Mouse (Mus musculus) MEL (cell line): ENCODE results near the gene Actl11. TPM values are rescaled to one million over a fixed set of nuclear protein-coding genes. Genes with fewer than 3 reads are reported as not detected.

Experiments
- DNase-seq: peaks from one replicate; pipeline ENCODE4 v3.0.0; 2011; ENCODE audit warnings: low read depth, low spot score
- H3K27ac ChIP-seq: 2 replicates; pipeline ENCODE4 v1.5.1; 2012; ENCODE audit warnings: low read depth, mild to moderate bottlenecking, control low read depth, low read length, moderate library complexity; ENCODE audit not compliant: control insufficient read depth
- H3K27me3 ChIP-seq, 2 experiments: fragments of 150-350 bp in 1 of 2; sonication (generic) in 1 of 2; 2 replicates each; pipeline ENCODE4 v1.6.1; 2012; ENCODE audit warnings: low read length in 2 of 2, mild to moderate bottlenecking in 2 of 2, improper control_type of control experiment in 1 of 2, moderate library complexity in 1 of 2; ENCODE audit not compliant: insufficient read depth in 2 of 2, control insufficient read depth in 1 of 2
- H3K36me3 ChIP-seq, 2 experiments: 2 replicates each; pipeline ENCODE4 v1.6.1; 2012 to 2014; ENCODE audit warnings: low read length in 2 of 2, improper control_type of control experiment in 1 of 2, inconsistent platforms in 1 of 2, mild to moderate bottlenecking in 1 of 2; ENCODE audit not compliant: insufficient read depth in 2 of 2, control insufficient read depth in 1 of 2
- H3K4me1 ChIP-seq, 2 experiments: fragments of 150-350 bp in 1 of 2; sonication (generic) in 1 of 2; 2 replicates each; pipeline ENCODE4 v1.6.1; 2012; ENCODE audit warnings: low read length in 2 of 2, improper control_type of control experiment in 1 of 2, mild to moderate bottlenecking in 1 of 2; ENCODE audit not compliant: insufficient read depth in 2 of 2, control insufficient read depth in 1 of 2
- H3K4me3 ChIP-seq, 2 experiments: fragments of 150-350 bp in 1 of 2; sonication (generic) in 1 of 2; 2 replicates each; pipeline ENCODE4 v1.5.1; 2012; ENCODE audit warnings: low read depth in 2 of 2, low read length in 2 of 2, mild to moderate bottlenecking in 2 of 2, moderate library complexity in 2 of 2, control low read depth in 1 of 2, improper control_type of control experiment in 1 of 2; ENCODE audit not compliant: control insufficient read depth in 1 of 2, insufficient read depth in 1 of 2
- H3K79me2 ChIP-seq: 2 replicates; pipeline ENCODE4 v1.6.1; 2012; ENCODE audit warnings: mild to moderate bottlenecking, low read length, moderate library complexity; ENCODE audit not compliant: control insufficient read depth, poor library complexity, insufficient read depth
- H3K9ac ChIP-seq: 2 replicates; pipeline ENCODE4 v1.6.1; 2012; ENCODE audit warnings: low read depth, mild to moderate bottlenecking, control low read depth, low read length, moderate library complexity; ENCODE audit not compliant: control insufficient read depth, poor library complexity, severe bottlenecking
- H3K9me3 ChIP-seq: fragments of 150-350 bp; sonication (generic); replicated peaks from 2 replicates; pipeline ENCODE4 v1.6.1; 2012; ENCODE audit warnings: mild to moderate bottlenecking, low read length, improper control_type of control experiment, moderate library complexity; ENCODE audit not compliant: insufficient read depth
- BHLHE40 ChIP-seq: IDR thresholded peaks from 2 replicates; pipeline ENCODE4 v1.6.1; 2012; ENCODE audit warnings: low read depth, mild to moderate bottlenecking, inconsistent platforms, low read length, improper control_type of control experiment, borderline replicate concordance
- CHD1 ChIP-seq: IDR thresholded peaks from 2 replicates; pipeline ENCODE4 v1.6.1; 2012; ENCODE audit warnings: low read depth, mild to moderate bottlenecking, inconsistent platforms, low read length, improper control_type of control experiment
- CHD2 ChIP-seq: IDR thresholded peaks from 2 replicates; pipeline ENCODE4 v1.6.1; 2011; ENCODE audit warnings: low read length, improper control_type of control experiment
- CTCF ChIP-seq, 3 experiments: IDR thresholded peaks in 2 of 3; conservative IDR thresholded peaks in 1 of 3; 2 replicates each; pipeline ENCODE4 v1.5.1; 2011 to 2012; ENCODE audit warnings: low read length in 3 of 3, low read depth in 2 of 3, mild to moderate bottlenecking in 2 of 3, improper control_type of control experiment in 1 of 3, inconsistent platforms in 1 of 3, mixed read lengths in 1 of 3, moderate library complexity in 1 of 3; ENCODE audit not compliant: control insufficient read depth in 1 of 3, insufficient read depth in 1 of 3, poor library complexity in 1 of 3, severe bottlenecking in 1 of 3
- ELF1 ChIP-seq: IDR thresholded peaks from 2 replicates; pipeline ENCODE4 v1.6.1; 2014; ENCODE audit warnings: low read depth, mild to moderate bottlenecking, inconsistent platforms, low read length, improper control_type of control experiment, moderate library complexity
- ETS1 ChIP-seq: IDR thresholded peaks from 2 replicates; pipeline ENCODE4 v1.6.1; 2012; ENCODE audit warnings: low read depth, mild to moderate bottlenecking, inconsistent platforms, low read length, improper control_type of control experiment, moderate library complexity
- GABPA ChIP-seq: IDR thresholded peaks from 2 replicates; pipeline ENCODE4 v1.6.1; 2012; ENCODE audit warnings: low read depth, mild to moderate bottlenecking, inconsistent platforms, low read length, improper control_type of control experiment, moderate library complexity
- GATA1 ChIP-seq: IDR thresholded peaks from 2 replicates; pipeline ENCODE4 v1.6.1; 2011; ENCODE audit warnings: low read depth, low read length, improper control_type of control experiment
- HCFC1 ChIP-seq: IDR thresholded peaks from 2 replicates; pipeline ENCODE4 v1.6.1; 2012; ENCODE audit warnings: low read depth, mild to moderate bottlenecking, inconsistent platforms, low read length, improper control_type of control experiment, moderate library complexity
- JUND ChIP-seq: IDR thresholded peaks from 2 replicates; pipeline ENCODE4 v1.6.1; 2011; ENCODE audit warnings: low read depth, mild to moderate bottlenecking, improper control_type of control experiment, low read length
- MAFK ChIP-seq: IDR thresholded peaks from 2 replicates; pipeline ENCODE4 v1.6.1; 2011; ENCODE audit warnings: low read depth, mild to moderate bottlenecking, low read length, improper control_type of control experiment, borderline replicate concordance
- MAX ChIP-seq: IDR thresholded peaks from 2 replicates; pipeline ENCODE4 v1.6.1; 2011; ENCODE audit warnings: low read length, improper control_type of control experiment
- MAZ ChIP-seq: IDR thresholded peaks from 2 replicates; pipeline ENCODE4 v1.6.1; 2012; ENCODE audit warnings: low read depth, mild to moderate bottlenecking, inconsistent platforms, low read length, improper control_type of control experiment
- MXI1 ChIP-seq: IDR thresholded peaks from 2 replicates; pipeline ENCODE4 v1.6.1; 2011; ENCODE audit warnings: mild to moderate bottlenecking, low read depth, low read length, improper control_type of control experiment
- MYB ChIP-seq: IDR thresholded peaks from 2 replicates; pipeline ENCODE4 v1.6.1; 2011; ENCODE audit warnings: mild to moderate bottlenecking, low read depth, low read length, improper control_type of control experiment
- MYC ChIP-seq: IDR thresholded peaks from 2 replicates; pipeline ENCODE4 v1.6.1; 2011; ENCODE audit warnings: low read depth, mild to moderate bottlenecking, low read length, improper control_type of control experiment, moderate library complexity
- NRF1 ChIP-seq: IDR thresholded peaks from 2 replicates; pipeline ENCODE4 v1.6.1; 2014; ENCODE audit warnings: low read depth, mild to moderate bottlenecking, inconsistent platforms, low read length, improper control_type of control experiment, moderate library complexity; ENCODE audit not compliant: poor library complexity, insufficient read depth, severe bottlenecking
- POLR2A ChIP-seq, 2 experiments: IDR thresholded peaks; 2 replicates each; pipeline ENCODE4 v1.6.1; 2011 to 2012; ENCODE audit warnings: low read length in 2 of 2, mild to moderate bottlenecking in 2 of 2, control low read depth in 1 of 2, improper control_type of control experiment in 1 of 2, low read depth in 1 of 2, moderate library complexity in 1 of 2; ENCODE audit not compliant: control insufficient read depth in 1 of 2, insufficient read depth in 1 of 2, poor library complexity in 1 of 2
- POLR2AphosphoS2 ChIP-seq: IDR thresholded peaks from 2 replicates; pipeline ENCODE4 v1.6.1; 2011; ENCODE audit warnings: low read length, improper control_type of control experiment
- POLR2AphosphoS5 ChIP-seq: IDR thresholded peaks from 2 replicates; pipeline ENCODE4 v1.6.1; 2012; ENCODE audit warnings: low read depth, borderline replicate concordance, mild to moderate bottlenecking, inconsistent platforms, low read length, moderate library complexity, mixed read lengths
- RAD21 ChIP-seq: IDR thresholded peaks from 2 replicates; pipeline ENCODE4 v1.6.1; 2011; ENCODE audit warnings: mild to moderate bottlenecking, low read depth, low read length, improper control_type of control experiment
- RCOR1 ChIP-seq: IDR thresholded peaks from 2 replicates; pipeline ENCODE4 v1.6.1; 2012; ENCODE audit warnings: low read depth, mild to moderate bottlenecking, inconsistent platforms, low read length, improper control_type of control experiment
- TAL1 ChIP-seq: IDR thresholded peaks from 2 replicates; pipeline ENCODE4 v1.6.1; 2012; ENCODE audit warnings: mild to moderate bottlenecking, inconsistent platforms, low read length, moderate library complexity, mixed read lengths
- TBP ChIP-seq: IDR thresholded peaks from 2 replicates; pipeline ENCODE4 v1.8.0; 2011; ENCODE audit warnings: low read depth, low read length, improper control_type of control experiment
- TCF12 ChIP-seq: IDR thresholded peaks from 2 replicates; pipeline ENCODE4 v1.6.1; 2014; ENCODE audit warnings: low read depth, mild to moderate bottlenecking, inconsistent platforms, low read length, improper control_type of control experiment, moderate library complexity
- USF2 ChIP-seq, 2 experiments: IDR thresholded peaks; 2 replicates each; pipeline ENCODE4 v1.6.1; 2011 to 2012; ENCODE audit warnings: improper control_type of control experiment in 2 of 2, low read length in 2 of 2, borderline replicate concordance in 1 of 2, inconsistent platforms in 1 of 2, low read depth in 1 of 2, mild to moderate bottlenecking in 1 of 2; ENCODE audit not compliant: insufficient read depth in 1 of 2
- ZC3H11A ChIP-seq: IDR thresholded peaks from 2 replicates; pipeline ENCODE4 v1.6.1; 2012; ENCODE audit warnings: low read depth, mild to moderate bottlenecking, inconsistent platforms, low read length, improper control_type of control experiment
- ZKSCAN1 ChIP-seq: IDR thresholded peaks from 2 replicates; pipeline ENCODE4 v1.6.1; 2012; ENCODE audit warnings: low read depth, mild to moderate bottlenecking, inconsistent platforms, low read length, improper control_type of control experiment, moderate library complexity
- polyA plus RNA-seq, 2 experiments: library from polyadenylated mRNA; stranded (reverse) in 1 of 2; unstranded in 1 of 2; fragments of >175 nt in 1 of 2; fragments of >200 nt in 1 of 2; gene quantifications; 2 replicates each; pipeline versions ENCODE4 v1.2.1 to v1.2.4; 2012; ENCODE audit warnings: low replicate concordance in 2 of 2, low read depth in 1 of 2; ENCODE audit not compliant: insufficient read length in 2 of 2, insufficient read depth in 1 of 2, missing spikeins in 1 of 2
- total RNA-seq: library from RNA; depleted of rRNA; stranded (reverse); fragments of 300-350 nt; gene quantifications from 2 replicates; pipeline ENCODE4 v1.2.3, GENCODE M21; 2012

Gene Actl11
- total and polyA plus RNA-seq, 3 experiments, result not detected

- H3K4me1 ChIP-seq, result peaks cover 25 to 44% of the 10 kb centered on the region in 2 experiments
- H3K79me2 ChIP-seq, result no peaks in the 10 kb centered on the region
- no peak overlapping the region for H3K9ac ChIP-seq
- peak overlapping the region; percentile 94 for H3K27ac ChIP-seq
- no peak overlapping the region for H3K4me3 ChIP-seq
- no peak for TF ChIP-seq MAX
- no peak for TF ChIP-seq RAD21
- no peak for TF ChIP-seq ZKSCAN1
- TF ChIP-seq POLR2A (IDR thresholded peaks at IDR 0.05; ENCODE audit: control insufficient read depth in 1 of 2, insufficient read depth in 1 of 2, low read depth in 1 of 2, low read length in 2 of 2, poor library complexity in 1 of 2), result no peak
- TF ChIP-seq RCOR1, result no peak
- TF ChIP-seq TCF12, result no peak
- no peak for TF ChIP-seq GATA1
- no peak for TF ChIP-seq MYB
- no peaks in the 10 kb centered on the region for H3K9me3 ChIP-seq
- no peak for DNase-seq
- peaks cover 6 to 39% of the 10 kb centered on the region in 2 experiments for H3K36me3 ChIP-seq
- no peaks in the 10 kb centered on the region for H3K27me3 ChIP-seq
Observed at GRCm38 (mm10) chr9:107970311-107970710, 42.0 kb downstream of the Actl11 start.

GRCm38 (mm10) chr9:107971690-107972541, 43.6 kb downstream of the Actl11 start:
- Histone ChIP-seq H3K27me3 (no peaks in the 10 kb centered on the region), H3K9me3 (no peaks in the 10 kb centered on the region), H3K4me3 (no peak overlapping the region), H3K36me3 (peaks cover 2 to 44% of the 10 kb centered on the region in 2 experiments), H3K27ac (peak overlapping the region; percentile 100), H3K4me1 (peaks cover 25 to 56% of the 10 kb centered on the region in 2 experiments), H3K79me2 (peaks cover 13% of the 10 kb centered on the region), H3K9ac (peak overlapping the region; percentile 42)
- peak; percentile 99 for DNase-seq
- TF ChIP-seq USF2 (IDR thresholded peaks at IDR 0.05; ENCODE audit: borderline replicate concordance in 1 of 2, insufficient read depth in 1 of 2, low read depth in 1 of 2, low read length in 2 of 2) (peak in 1 of 2 experiments; percentile 65; a peak in 2 of 4 replicates), ZKSCAN1 (no peak), BHLHE40 (peak; percentile 97), ETS1 (peak; percentile 94), CHD1 (0 out of 2 replicates have a peak, but pooled peaks have one; percentile 43), POLR2AphosphoS5 (no peak), NRF1 (no peak), TAL1 (peak; percentile 96), HCFC1 (peak; percentile 69), MAX (peak; percentile 96), TCF12 (peak; percentile 97), POLR2A (IDR thresholded peaks at IDR 0.05; ENCODE audit: control insufficient read depth in 1 of 2, insufficient read depth in 1 of 2, low read depth in 1 of 2, low read length in 2 of 2, poor library complexity in 1 of 2) (peak in 1 of 2 experiments; percentile 90; a peak in 3 of 4 replicates), MXI1 (peak; percentile 90), MAFK (peak; percentile 34; the same call in 1 of the 2 replicates), MAZ (no peak), RCOR1 (peak; percentile 78; the same call in 1 of the 2 replicates), MYC (peak; percentile 96), ELF1 (peak; percentile 65), GABPA (no peak), RAD21 (no peak), JUND (no peak), CTCF (IDR thresholded peaks at IDR 0.05 in 2 of 3, conservative IDR thresholded peaks at IDR 0.05 in 1 of 3; ENCODE audit: control insufficient read depth in 1 of 3, insufficient read depth in 1 of 3, low read depth in 2 of 3, low read length in 3 of 3, poor library complexity in 1 of 3, severe bottlenecking in 1 of 3) (no peak), POLR2AphosphoS2 (peak; percentile 92), CHD2 (0 out of 2 replicates have a peak, but pooled peaks have one; percentile 7), ZC3H11A (no peak), TBP (peak; percentile 93)
